7 mouse cellular contexts compared by ENCODE assay signal in the genomic region with DNA sequence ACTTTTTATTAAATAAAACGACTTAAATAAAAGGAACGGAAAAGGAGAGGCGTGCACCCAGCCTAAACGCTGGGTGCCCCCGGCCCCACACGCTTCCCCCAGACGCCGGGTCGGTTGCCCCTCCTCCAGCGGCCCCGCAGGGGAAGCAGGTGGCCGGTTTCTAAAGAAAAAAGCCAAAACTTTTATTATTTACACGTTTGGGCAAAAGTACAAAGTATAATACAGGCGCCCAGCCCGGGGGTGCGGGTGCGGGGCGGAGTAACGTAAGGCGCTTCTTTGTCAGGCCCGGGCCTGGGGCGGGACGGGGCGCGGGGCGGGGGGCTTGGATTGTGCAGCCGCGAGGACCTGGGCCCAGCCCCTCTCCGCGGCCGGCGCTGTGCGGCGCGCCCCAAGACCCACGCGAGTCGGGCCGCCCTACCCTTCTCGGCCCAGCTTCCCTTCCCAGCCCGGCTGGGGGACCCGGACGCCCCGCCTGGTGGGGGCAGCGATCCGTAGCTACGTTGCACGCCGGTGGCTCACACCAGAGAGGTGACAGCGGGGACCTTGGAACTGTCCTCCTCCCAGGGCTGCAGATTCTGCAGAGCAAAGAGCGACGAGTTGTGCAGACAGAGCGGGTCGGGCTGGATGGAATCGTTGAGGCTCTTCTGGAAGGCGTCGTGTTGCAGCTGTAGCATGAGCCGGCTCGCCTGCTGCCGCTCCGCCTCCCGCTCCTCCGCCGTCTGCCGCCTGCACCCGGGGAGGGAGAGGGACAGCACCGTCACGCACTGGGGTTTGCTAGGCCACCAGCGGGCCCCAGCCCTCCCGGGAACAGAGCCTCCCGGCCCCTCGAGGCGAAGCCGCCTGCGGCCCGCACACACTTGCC. TPM values are rescaled to one million over a fixed set of nuclear protein-coding genes. Genes with fewer than 3 reads are reported as not detected.
A peak's percentile ranks its signal among the peaks of the same experiment; 100 is the strongest.
DNase-seq lines count a peak whose midpoint lies in the region; ATAC-seq lines count a peak whose summit lies in the region.

No protein-coding gene starts in this region.

- ATAC-seq in hindbrain, embryonic 13.5 days (ENCODE audit: low FRiP score), result 0 out of 2 replicates have a peak, but pooled peaks have one; percentile 7
- ATAC-seq in liver, embryonic 13.5 days (ENCODE audit: low read depth), result no peak

- H3K36me3 ChIP-seq in hindbrain, embryonic 13.5 days, result no peaks in the 10 kb centered on the region
- H3K36me3 ChIP-seq in liver, embryonic 13.5 days, result no peaks in the 10 kb centered on the region

- WGBS in hindbrain, embryonic 13.5 days, result under 1% methylated on average over 71 of the region's 76 CpGs
- WGBS in liver, embryonic 13.5 days (ENCODE audit: insufficient replicate concordance), result 1% methylated on average over 63 of the region's 76 CpGs

- H3K9me3 ChIP-seq in hindbrain, embryonic 13.5 days, result no peaks in the 10 kb centered on the region; the same call in 1 of the 2 replicates
- no peaks in the 10 kb centered on the region for H3K9me3 ChIP-seq in liver, embryonic 13.5 days (replicated peaks)

- peaks cover 53% of the 10 kb centered on the region for H3K4me1 ChIP-seq in hindbrain, embryonic 13.5 days (replicated peaks)
- H3K4me1 ChIP-seq in liver, embryonic 13.5 days (replicated peaks), result peaks cover 26% of the 10 kb centered on the region

- peaks cover 93% of the 10 kb centered on the region for H3K27me3 ChIP-seq in hindbrain, embryonic 13.5 days
- peaks cover 100% of the 10 kb centered on the region for H3K27me3 ChIP-seq in liver, embryonic 13.5 days

- peak; percentile 12 for DNase-seq in thymus, postnatal 25 days
- no peak for DNase-seq in thymus, postnatal 14 days
- DNase-seq in embryo, embryonic 11 days, result peak; percentile 84
- DNase-seq in liver, embryonic 13.5 days, result no peak
- no peak for DNase-seq in left cerebral cortex, adult 9 months (ENCODE audit: low spot score in 2 of 2)
- DNase-seq in layer of hippocampus, postnatal 14 days (ENCODE audit: low spot score in 2 of 2), result no peak

- peak overlapping the region; percentile 74 for H3K9ac ChIP-seq in hindbrain, embryonic 13.5 days
- H3K9ac ChIP-seq in liver, embryonic 13.5 days, result no peak overlapping the region

- H3K4me2 ChIP-seq in hindbrain, embryonic 13.5 days, result peak overlapping the region; percentile 52
- peak overlapping the region; percentile 38 for H3K4me2 ChIP-seq in liver, embryonic 13.5 days

- peak overlapping the region; percentile 90 for H3K27ac ChIP-seq in hindbrain, embryonic 13.5 days
- no peak overlapping the region for H3K27ac ChIP-seq in liver, embryonic 13.5 days

- peak overlapping the region; percentile 47 for H3K4me3 ChIP-seq in hindbrain, embryonic 13.5 days
- H3K4me3 ChIP-seq in liver, embryonic 13.5 days (replicated peaks), result peak overlapping the region; percentile 29

RNA-seq across cellular contexts. Expression of a gene that starts 2.4 kb away (rescaled TPM):
- polyA plus RNA-seq in hindbrain, embryonic 13.5 days (2015; fragmentation: Nextera tagmentation; extraction: Ambion mirVana), result 20.2 and 29.0 TPM in 2 replicates
- not detected in 2 replicates for polyA plus RNA-seq in liver, embryonic 13.5 days (2015; fragmentation: Nextera tagmentation; extraction: Ambion mirVana)
- total RNA-seq in layer of hippocampus, postnatal 14 days (2021), result not detected

RNA-seq across cellular contexts. Expression of a gene that starts 38.0 kb away (rescaled TPM):
- polyA plus RNA-seq in hindbrain, embryonic 13.5 days (2015; fragmentation: Nextera tagmentation; extraction: Ambion mirVana), result 542 and 556 TPM in 2 replicates
- 964 and 1,030 TPM in 2 replicates for polyA plus RNA-seq in liver, embryonic 13.5 days (2015; fragmentation: Nextera tagmentation; extraction: Ambion mirVana)
- 100 to 1,000 TPM; 176 to 188 TPM for total RNA-seq in layer of hippocampus, postnatal 14 days (2021)

RNA-seq across cellular contexts. Expression of a gene that starts 53.8 kb away (rescaled TPM):
- polyA plus RNA-seq in hindbrain, embryonic 13.5 days (2015; fragmentation: Nextera tagmentation; extraction: Ambion mirVana), result 4.8 and 5.0 TPM in 2 replicates
- polyA plus RNA-seq in liver, embryonic 13.5 days (2015; fragmentation: Nextera tagmentation; extraction: Ambion mirVana), result 0.33 and 0.37 TPM in 2 replicates
- total RNA-seq in layer of hippocampus, postnatal 14 days (2021), result 1 to 10 TPM; 5.6 to 6.2 TPM

Comparison
In these comparisons a context has a peak if more than half of its experiments do, and no peak if none do; other contexts are left out.
1. DNase-seq: peak in thymus, postnatal 25 days (single experiment) and embryo, embryonic 11 days (single experiment); none in thymus, postnatal 14 days (single experiment), liver, embryonic 13.5 days (single experiment), left cerebral cortex, adult 9 months (0 of 2) and layer of hippocampus, postnatal 14 days (0 of 2).
2. RNA of a gene that starts 2.4 kb away (polyA plus RNA-seq): 20.2 to 29.0 TPM in hindbrain, embryonic 13.5 days; not detected in liver, embryonic 13.5 days; every median in the first group is over 10 times any median in the second.